Mouse (Mus musculus) kidney, postnatal 14 days (tissue): ENCODE data around the gene Rbmy.
"Not testable (repeated sequence)": the region's sequence is repeated elsewhere in the genome, so short reads cannot be mapped to it uniquely, and the experiment has no call there.

ENCODE experiments used
- DNase-seq: peaks from one replicate; pipeline ENCODE4 v3.0.0; 2022; ENCODE audit warnings: mixed read lengths

Rbmy gene

GRCm38 (mm10) chrY:2830380-2830779 lies at the start of gene Rbmy, which contains the start of gene Gm10256:
Gene Rbmy, plus strand, starts transcription at chrY:2830680.
Gene Gm10256, plus strand, starts transcription at chrY:2830699.
- DNase-seq: not testable (repeated sequence)

GRCm38 (mm10) chrY:2796105-2796504 lies 34.4 kb upstream of the Rbmy start, which contains the start of gene Gm4064:
Gene Gm4064, minus strand, starts transcription at chrY:2796205.
- not testable (repeated sequence) for DNase-seq
